Mouse (Mus musculus): Measurements from ENCODE around the gene Stk11ip.

The Stk11ip gene

DNA sequence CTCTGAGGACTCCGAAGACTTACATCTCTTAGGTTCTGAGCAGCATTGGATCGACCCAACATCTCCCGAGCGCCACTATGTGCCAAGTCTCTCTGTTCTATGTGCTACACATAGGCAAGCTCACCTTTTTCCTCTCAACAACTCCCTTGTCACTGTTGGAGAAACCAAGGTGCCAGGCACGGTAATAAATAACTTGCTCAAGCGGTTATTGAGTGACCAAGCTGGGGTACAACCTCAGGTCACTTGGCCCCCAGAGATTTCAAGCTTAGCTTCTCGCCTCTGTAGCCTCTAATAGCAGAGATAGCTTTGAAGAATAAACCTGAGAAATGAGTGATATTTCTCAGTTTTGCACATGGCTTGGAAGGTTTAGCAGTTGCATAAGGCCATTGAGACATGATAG lies 20.2 kb downstream of the Stk11ip start:
- no peak for DNase-seq (ENCODE audit: low spot score in 2 of 2)

- DNase-seq (ENCODE audit: low spot score in 2 of 2), result no peak
Measured at GRCm38 (mm10) chr1:75544351-75544750, 23.0 kb downstream of the Stk11ip start.

DNA sequence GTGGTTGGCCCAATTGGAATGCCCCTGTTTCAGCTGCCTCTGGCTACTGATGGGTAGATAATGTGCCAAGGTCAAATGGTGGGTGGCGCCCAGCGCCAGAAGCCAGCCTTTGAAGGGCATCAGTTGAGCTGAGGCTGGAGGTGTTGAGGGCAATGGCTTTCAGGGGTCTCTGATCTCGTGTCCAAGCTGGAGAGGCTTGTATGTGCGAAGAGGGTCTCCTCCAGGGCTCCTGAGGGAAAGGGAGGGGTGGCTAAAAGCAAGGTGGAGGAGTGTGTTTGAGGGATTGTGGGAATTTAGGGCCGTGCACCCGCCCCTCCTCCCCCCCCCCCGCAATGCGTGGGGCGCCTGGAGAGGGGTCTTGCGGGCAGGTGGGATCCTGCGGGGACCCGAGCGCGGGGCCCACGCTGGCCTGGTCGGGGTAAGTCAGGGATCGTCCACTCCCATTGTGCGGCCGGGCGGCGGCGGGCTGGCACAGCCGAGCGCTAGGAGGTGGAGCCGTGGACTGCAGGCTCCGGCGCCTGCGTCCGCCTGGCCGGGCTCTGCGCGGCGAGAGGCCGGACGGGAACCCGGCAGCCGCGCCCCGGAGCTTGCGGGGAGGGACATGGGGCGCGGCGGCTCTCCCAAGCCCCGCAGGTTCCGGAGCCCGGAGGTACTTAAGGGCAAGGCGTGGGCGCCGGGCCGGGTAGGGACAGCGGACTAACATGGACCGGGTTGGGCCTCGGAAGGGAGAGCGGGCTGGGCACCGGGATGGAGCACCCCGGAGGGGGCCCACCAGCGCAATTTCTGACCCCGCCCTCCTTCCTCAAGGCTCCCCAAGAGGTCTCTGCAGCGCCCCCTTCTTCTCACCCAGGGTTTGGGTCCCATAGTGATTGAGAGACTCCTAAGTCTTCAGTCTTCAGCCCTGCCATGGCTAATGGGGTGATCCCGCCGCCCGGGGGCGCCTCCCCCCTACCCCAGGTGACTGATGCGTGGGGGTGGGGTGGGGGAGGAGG lies 24.9 kb downstream of the Stk11ip start, which contains the start of gene Slc4a3:
Gene Slc4a3 (plus strand): TSS at position 302 of the 992 bp plus-strand sequence.
- peak; percentile 46 to 68 for DNase-seq (ENCODE audit: low spot score in 2 of 2)

- DNase-seq (ENCODE audit: low spot score in 2 of 2), result no peak
Measured at GRCm38 (mm10) chr1:75547351-75547750, 26.0 kb downstream of the Stk11ip start.

- DNase-seq (ENCODE audit: low spot score in 2 of 2), result no peak
Measured at GRCm38 (mm10) chr1:75548083-75548482, 26.8 kb downstream of the Stk11ip start.

- no peak for DNase-seq (ENCODE audit: low spot score in 2 of 2)
Measured at GRCm38 (mm10) chr1:75548871-75549270, 27.5 kb downstream of the Stk11ip start.

GRCm38 (mm10) chr1:75549289-75550279 lies 28.3 kb downstream of the Stk11ip start:
- DNase-seq (ENCODE audit: low spot score in 2 of 2), result no peak

- DNase-seq (ENCODE audit: low spot score in 2 of 2), result no peak
Measured at GRCm38 (mm10) chr1:75550586-75550985, 29.3 kb downstream of the Stk11ip start.

- DNase-seq (ENCODE audit: low spot score in 2 of 2), result no peak
Measured at GRCm38 (mm10) chr1:75555680-75556079, 34.4 kb downstream of the Stk11ip start.

GRCm38 (mm10) chr1:75556143-75556781 lies 34.9 kb downstream of the Stk11ip start:
- DNase-seq (ENCODE audit: low spot score in 2 of 2), result no peak

DNA sequence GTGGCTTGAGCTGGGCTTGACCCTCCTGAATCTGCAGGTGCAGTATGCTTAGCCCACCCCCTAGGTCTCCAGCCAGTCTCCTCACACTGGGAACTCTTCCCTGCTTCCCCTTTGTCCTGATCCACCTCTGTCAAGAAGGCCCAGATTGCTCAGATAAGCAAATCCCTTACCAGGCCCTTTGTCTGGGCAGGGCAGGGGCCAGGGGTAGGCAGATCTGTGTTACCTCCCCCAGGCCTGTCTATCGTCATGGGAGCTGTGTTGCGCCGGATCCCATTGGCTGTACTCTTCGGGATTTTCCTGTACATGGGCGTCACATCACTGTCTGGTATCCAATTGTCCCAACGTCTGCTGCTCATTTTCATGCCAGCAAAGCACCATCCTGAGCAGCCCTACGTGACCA lies 35.7 kb downstream of the Stk11ip start:
- no peak for DNase-seq (ENCODE audit: low spot score in 2 of 2)

DNA sequence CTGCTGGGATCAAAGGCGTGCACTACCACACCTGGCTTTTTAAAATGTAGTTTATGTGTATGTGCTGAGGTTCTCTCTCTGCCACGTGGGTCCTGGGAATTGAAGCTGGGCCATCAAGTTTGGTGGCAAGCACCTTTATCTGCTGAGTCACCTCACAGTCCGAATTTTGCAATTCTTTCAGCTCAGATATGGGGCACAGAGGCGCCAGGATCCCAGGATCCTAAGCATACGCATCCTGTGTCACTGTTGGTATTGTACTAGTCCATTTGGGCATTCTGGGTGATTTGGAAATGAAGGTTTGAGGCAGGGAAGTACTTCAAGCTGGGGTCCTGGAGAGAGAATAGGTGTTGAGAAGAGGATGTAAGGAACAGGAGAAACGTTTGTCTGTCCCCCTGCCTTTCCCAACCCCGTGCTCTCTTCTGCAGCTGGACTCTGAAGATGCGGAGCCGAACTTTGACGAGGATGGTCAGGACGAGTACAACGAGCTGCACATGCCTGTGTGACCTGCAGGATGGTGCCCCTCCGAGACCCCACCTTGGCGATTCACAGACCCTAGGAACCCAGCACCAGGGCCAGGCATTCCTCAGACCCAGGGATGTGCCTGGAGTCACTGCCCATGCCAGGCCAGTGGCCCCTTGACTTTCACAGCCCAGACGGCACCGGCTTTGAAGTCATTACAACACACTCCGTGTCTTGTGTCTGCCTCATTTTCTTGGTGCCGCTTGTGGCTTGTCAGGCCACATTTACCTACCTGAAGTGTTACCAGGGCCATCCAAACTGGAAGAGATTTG lies 37.3 kb downstream of the Stk11ip start:
- DNase-seq (ENCODE audit: low spot score in 2 of 2), result no peak

GRCm38 (mm10) chr1:75559212-75559925 lies 38.0 kb downstream of the Stk11ip start:
- peak; percentile 93 to 96 for DNase-seq (ENCODE audit: low spot score in 2 of 2)

DNA sequence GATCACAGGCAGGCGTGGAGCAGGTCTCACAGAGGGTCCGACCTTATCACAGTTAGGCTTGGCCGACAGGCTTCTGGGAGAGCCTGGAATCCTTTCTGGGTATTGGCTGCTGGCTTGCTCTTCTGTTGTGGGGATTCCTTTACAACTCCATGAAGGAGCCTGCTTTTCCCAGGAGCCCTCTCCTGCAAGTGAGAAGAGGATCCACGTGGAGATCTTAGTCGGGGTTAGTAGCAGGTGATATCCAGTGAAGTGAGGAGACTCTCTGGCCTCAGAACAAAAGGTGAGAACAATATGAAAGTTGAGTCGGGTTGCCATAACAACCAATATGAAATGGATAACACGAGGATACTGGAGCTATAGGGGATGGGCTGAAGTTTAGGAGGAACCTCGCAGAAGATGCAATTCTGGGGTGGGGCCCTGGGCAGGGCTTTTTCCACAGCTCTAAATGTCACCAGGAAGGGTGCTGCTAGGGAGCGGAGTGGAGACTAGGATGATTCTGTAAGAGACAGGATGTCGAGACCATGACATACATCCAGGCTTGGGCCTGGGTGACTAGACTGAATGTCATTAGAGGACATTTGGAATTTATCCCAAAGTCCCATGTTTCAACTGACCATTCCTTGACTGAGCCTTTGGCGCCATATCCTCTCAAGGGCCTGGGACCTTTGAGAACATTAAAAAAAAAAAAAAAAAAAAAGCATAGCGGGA lies 39.0 kb downstream of the Stk11ip start:
- no peak for DNase-seq (ENCODE audit: low spot score in 2 of 2)

GRCm38 (mm10) chr1:75561221-75561897 lies 40.0 kb downstream of the Stk11ip start:
- DNase-seq (ENCODE audit: low spot score in 2 of 2), result no peak

DNA sequence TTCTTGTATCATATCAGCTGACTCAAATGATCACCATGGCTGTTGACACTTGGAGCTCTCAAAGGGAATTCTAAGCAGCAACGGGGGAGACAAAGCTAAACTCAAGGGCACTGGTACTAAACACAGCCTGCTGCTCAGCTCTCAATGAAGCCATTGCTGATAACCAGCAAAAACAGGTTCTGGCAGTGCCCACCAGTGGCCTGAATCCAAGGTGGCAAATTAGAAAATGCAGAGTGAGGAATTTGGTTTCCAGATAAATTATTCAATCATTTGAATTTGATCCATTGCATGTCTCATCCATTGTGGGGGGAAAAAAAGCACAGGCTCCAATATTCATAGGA lies 40.5 kb downstream of the Stk11ip start:
- no peak for DNase-seq (ENCODE audit: low spot score in 2 of 2)

GRCm38 (mm10) chr1:75564102-75564501 lies 42.8 kb downstream of the Stk11ip start:
- no peak for DNase-seq (ENCODE audit: low spot score in 2 of 2)

DNA sequence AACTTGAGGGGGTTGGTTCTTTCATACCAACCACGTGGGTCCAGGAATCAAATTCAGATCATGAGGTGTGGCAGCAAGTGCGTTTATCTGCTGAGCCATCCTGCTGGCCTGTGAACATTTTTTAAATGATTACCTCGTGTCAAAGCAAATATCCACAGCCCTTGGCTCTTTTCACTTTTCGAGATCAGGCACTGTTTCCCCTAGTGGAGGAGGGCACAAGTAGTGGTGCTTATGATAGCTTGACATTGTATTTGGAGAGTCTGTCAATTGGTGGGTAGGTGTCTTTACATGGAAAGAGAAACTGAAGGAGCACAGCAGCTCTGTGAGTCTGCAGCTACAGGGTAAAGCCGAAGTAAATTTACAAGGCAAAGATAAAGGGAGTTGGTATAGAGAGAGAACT lies 43.6 kb downstream of the Stk11ip start:
- DNase-seq (ENCODE audit: low spot score in 2 of 2), result no peak

DNA sequence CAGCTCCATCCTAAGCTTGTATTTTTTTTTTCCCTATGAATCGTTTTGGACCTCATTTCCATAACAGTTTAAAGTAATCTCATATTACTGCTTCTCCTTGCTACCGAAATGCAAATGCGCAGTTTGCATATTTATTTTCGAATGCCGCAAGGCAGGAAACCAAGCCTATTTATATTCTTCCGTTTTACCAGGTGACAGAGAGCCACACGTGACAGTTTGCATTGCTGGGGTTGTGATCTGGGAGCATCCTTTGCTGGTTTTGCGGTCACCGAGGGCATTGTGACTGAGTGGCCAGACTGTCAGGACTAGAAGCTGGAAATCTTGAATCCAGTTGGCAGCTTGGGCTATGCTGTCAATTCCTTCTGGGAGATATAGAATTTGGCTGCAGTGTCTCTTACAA lies 44.3 kb downstream of the Stk11ip start:
- no peak for DNase-seq (ENCODE audit: low spot score in 2 of 2)

All from cerebellum, postnatal 4 days (tissue).